Mouse (Mus musculus) layer of hippocampus, adult 2 months (tissue): ENCODE measurements at regions not wholly inside any gene's neighbourhood (a gene's known extent, or its start where the extent isn't known, plus 50 kb on each side); places are given as distances from the start of the nearest gene placed in this dataset.

Source experiments
- DNase-seq, 2 experiments: peaks; one replicate each; pipeline ENCODE4 v3.0.0; 2022; ENCODE audit warnings: low spot score in 2 of 2
- H3K27ac ChIP-seq: fragments of 200-600 bp; 2 replicates; pipeline ENCODE4 v1.8.1; 2022
- H3K4me3 ChIP-seq: fragments of 200-600 bp; 2 replicates; pipeline ENCODE4 v1.8.1; 2022; ENCODE audit warnings: mild to moderate bottlenecking
- CTCF ChIP-seq: fragments of 200-600 bp; conservative IDR thresholded peaks from 2 replicates; pipeline ENCODE4 v1.8.1; 2022; ENCODE audit warnings: antibody characterized with exemption, mild to moderate bottlenecking, moderate library complexity

- DNase-seq = no peak
- no peak overlapping the region for H3K4me3 ChIP-seq
- no peak for TF ChIP-seq CTCF
- no peak overlapping the region for H3K27ac ChIP-seq
Observed at GRCm38 (mm10) chr1:71945070-71945469, 267.0 kb downstream of the Mreg start.

GRCm38 (mm10) chr1:71944531-71944930, 267.6 kb downstream of the Mreg start:
- no peak for TF ChIP-seq CTCF
- Histone ChIP-seq H3K4me3 (no peak overlapping the region), H3K27ac (no peak overlapping the region)
- DNase-seq = no peak

GRCm38 (mm10) chr1:71942145-71942544, 270.0 kb downstream of the Mreg start:
- no peak overlapping the region for H3K4me3 ChIP-seq
- DNase-seq = no peak
- no peak for TF ChIP-seq CTCF
- no peak overlapping the region for H3K27ac ChIP-seq

GRCm38 (mm10) chr1:71941688-71942087, 270.4 kb downstream of the Mreg start:
- Histone ChIP-seq H3K27ac (no peak overlapping the region), H3K4me3 (no peak overlapping the region)
- no peak for TF ChIP-seq CTCF
- DNase-seq = no peak

GRCm38 (mm10) chr1:71940900-71941299, 271.2 kb downstream of the Mreg start:
- DNase-seq = no peak
- TF ChIP-seq CTCF = no peak
- no peak overlapping the region for H3K4me3 ChIP-seq
- no peak overlapping the region for H3K27ac ChIP-seq

GRCm38 (mm10) chr1:71938323-71939007, 273.6 kb downstream of the Mreg start:
- H3K27ac ChIP-seq = no peak overlapping the region
- H3K4me3 ChIP-seq = no peak overlapping the region
- DNase-seq = no peak
- no peak for TF ChIP-seq CTCF

- TF ChIP-seq CTCF = no peak
- DNase-seq = no peak
- no peak overlapping the region for H3K27ac ChIP-seq
Observed at GRCm38 (mm10) chr1:71937922-71938321, 274.2 kb downstream of the Mreg start.

GRCm38 (mm10) chr1:71937168-71937567, 274.9 kb downstream of the Mreg start:
- DNase-seq = no peak
- no peak overlapping the region for H3K4me3 ChIP-seq
- no peak for TF ChIP-seq CTCF
- H3K27ac ChIP-seq = no peak overlapping the region

More at GRCm38 (mm10) chr1:71937922-71938321, 274.2 kb downstream of the Mreg start:
- no peak overlapping the region for H3K4me3 ChIP-seq

- no peak for TF ChIP-seq CTCF
- no peak for DNase-seq
- no peak overlapping the region for H3K4me3 ChIP-seq
- peak overlapping the region; percentile 43; the same call in 1 of the 2 replicates for H3K27ac ChIP-seq
Observed at GRCm38 (mm10) chr1:71936501-71937129, 275.5 kb downstream of the Mreg start.

- no peak overlapping the region for H3K4me3 ChIP-seq
- no peak for DNase-seq
- no peak for TF ChIP-seq CTCF
- no peak overlapping the region for H3K27ac ChIP-seq
Observed at GRCm38 (mm10) chr1:71925501-71925900, 272.5 kb upstream of the Fn1 start.

GRCm38 (mm10) chr1:71924884-71925283, 271.9 kb upstream of the Fn1 start:
- no peak for TF ChIP-seq CTCF
- DNase-seq = no peak
- no peak overlapping the region for H3K27ac ChIP-seq

GRCm38 (mm10) chr1:71923731-71924130, 270.7 kb upstream of the Fn1 start:
- no peak for TF ChIP-seq CTCF

More at GRCm38 (mm10) chr1:71924884-71925283, 271.9 kb upstream of the Fn1 start:
- H3K4me3 ChIP-seq = no peak overlapping the region

GRCm38 (mm10) chr1:71921456-71921855, 268.5 kb upstream of the Fn1 start:
- no peak for TF ChIP-seq CTCF
- H3K4me3 ChIP-seq = no peak overlapping the region
- H3K27ac ChIP-seq = no peak overlapping the region
- no peak for DNase-seq

More at GRCm38 (mm10) chr1:71923731-71924130, 270.7 kb upstream of the Fn1 start:
- DNase-seq = no peak
- Histone ChIP-seq H3K27ac (no peak overlapping the region), H3K4me3 (no peak overlapping the region)

- DNase-seq = no peak
- no peak for TF ChIP-seq CTCF
- Histone ChIP-seq H3K27ac (no peak overlapping the region), H3K4me3 (no peak overlapping the region)
Observed at GRCm38 (mm10) chr1:71919891-71920290, 266.9 kb upstream of the Fn1 start.
